Mouse (Mus musculus) midbrain, embryonic 16.5 days (tissue): ENCODE measurements around the gene Scd1. TPM values are rescaled to one million over a fixed set of nuclear protein-coding genes. Genes with fewer than 3 reads are reported as not detected.

ENCODE experiments used
- ATAC-seq: fragments of 200-750 bp; cut with Nextera tagmentation; 2 replicates; pipeline ENCODE4 v1.8.0; 2017; ENCODE audit warnings: moderate TSS enrichment
- H3K27ac ChIP-seq: fragments of 300-500 bp; sonication (generic); 2 replicates; pipeline ENCODE4 v1.5.1; 2014; ENCODE audit warnings: mild to moderate bottlenecking, low read length, mixed read lengths
- H3K27me3 ChIP-seq: fragments of 300-500 bp; sonication (generic); 2 replicates; pipeline ENCODE4 v1.6.1; 2014; ENCODE audit warnings: low read depth, low read length, mixed read lengths; ENCODE audit not compliant: control insufficient read depth, insufficient read depth
- H3K36me3 ChIP-seq: fragments of 300-500 bp; sonication (generic); 2 replicates; pipeline ENCODE4 v1.6.1; 2014; ENCODE audit warnings: mild to moderate bottlenecking, low read length, moderate library complexity, mixed read lengths; ENCODE audit not compliant: control insufficient read depth, insufficient read depth
- H3K4me1 ChIP-seq: fragments of 300-500 bp; sonication (generic); 2 replicates; pipeline ENCODE4 v1.6.1; 2014; ENCODE audit warnings: mild to moderate bottlenecking, low read length, mixed read lengths; ENCODE audit not compliant: control insufficient read depth, insufficient read depth
- H3K4me2 ChIP-seq: fragments of 300-500 bp; sonication (generic); 2 replicates; pipeline ENCODE4 v1.6.1; 2014; ENCODE audit warnings: mild to moderate bottlenecking, low read length, mixed read lengths
- H3K4me3 ChIP-seq: fragments of 300-500 bp; sonication (generic); 2 replicates; pipeline ENCODE4 v1.5.1; 2014; ENCODE audit warnings: low read depth, mild to moderate bottlenecking, low read length, moderate library complexity, mixed read lengths
- H3K9ac ChIP-seq: fragments of 300-500 bp; sonication (generic); 2 replicates; pipeline ENCODE4 v1.6.1; 2014; ENCODE audit warnings: low read depth, low read length, mixed read lengths
- H3K9me3 ChIP-seq: fragments of 300-500 bp; sonication (generic); replicated peaks from 2 replicates; pipeline ENCODE4 v1.6.1; 2014; ENCODE audit warnings: mild to moderate bottlenecking, low read length, mixed read lengths; ENCODE audit not compliant: control insufficient read depth, poor library complexity, severe bottlenecking
- WGBS: fragments of 180-500 bp; shearing (Covaris S2); extraction: QIAGEN DNeasy Blood & Tissue Kit; methylation state at CpG from one replicate; pipeline ENCODE4 v1.1.7; 2014; 5-methylcytosine and 5-hydroxymethylcytosine counted together
- polyA plus RNA-seq: library from polyadenylated mRNA; unstranded; fragments of >200 nt; fragmentation: Nextera tagmentation; extraction: Ambion mirVana; gene quantifications from 2 replicates; pipeline ENCODE4 v1.2.1, GENCODE M21; 2015

Scd1 gene
- 7.1 and 8.9 TPM in 2 replicates for polyA plus RNA-seq

GRCm38 (mm10) chr19:44407341-44408222 is at the start of gene Scd1:
Scd1 (minus strand) TSS chr19:44407879.
- Histone ChIP-seq H3K4me2 (peak within 1 kb of the TSS; percentile 96), H3K27me3 (no peaks in the 10 kb centered on the region; the same call in 1 of the 2 replicates), H3K4me3 (peak within 1 kb of the TSS; percentile 57), H3K9ac (peak within 1 kb of the TSS; percentile 72), H3K4me1 (peaks cover 22% of the 10 kb centered on the region), H3K27ac (peak within 1 kb of the TSS; percentile 86), H3K36me3 (peaks cover 2% of the 10 kb centered on the region; the same call in 1 of the 2 replicates), H3K9me3 (no peaks in the 10 kb centered on the region)
- under 1% methylated on average over 34 of the region's 35 CpGs for WGBS
- peak; percentile 97 for ATAC-seq

DNA sequence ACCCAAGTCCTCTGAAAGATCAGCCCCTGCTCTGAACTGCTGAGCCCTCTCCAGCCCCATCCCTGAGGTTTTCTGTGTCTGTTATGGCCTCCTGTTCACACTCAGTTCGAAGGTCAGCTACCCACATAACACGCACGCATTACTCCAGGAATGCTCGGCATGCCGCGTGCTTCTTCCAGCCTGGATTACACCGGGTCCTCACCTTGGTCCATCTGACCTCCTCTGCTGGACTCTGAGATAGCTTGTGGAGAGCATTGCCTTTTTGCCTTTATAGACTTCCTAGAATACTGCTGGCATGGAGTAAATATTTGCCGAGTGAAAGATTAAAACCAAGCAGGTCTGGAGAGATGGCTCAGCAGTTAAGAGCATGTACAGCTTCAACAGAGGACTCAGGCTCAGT is 47.7 kb upstream of the Scd1 start:
- Histone ChIP-seq H3K9ac (no peak overlapping the region), H3K27me3 (no peaks in the 10 kb centered on the region), H3K27ac (no peak overlapping the region), H3K9me3 (no peaks in the 10 kb centered on the region), H3K36me3 (no peaks in the 10 kb centered on the region), H3K4me3 (no peak overlapping the region), H3K4me2 (no peak overlapping the region), H3K4me1 (no peaks in the 10 kb centered on the region)
- WGBS = 86% methylated on average over 8 of the region's 8 CpGs
- no peak for ATAC-seq

- Histone ChIP-seq H3K4me1 (no peaks in the 10 kb centered on the region), H3K4me2 (no peak overlapping the region), H3K4me3 (no peak overlapping the region), H3K27ac (no peak overlapping the region), H3K27me3 (no peaks in the 10 kb centered on the region), H3K9me3 (no peaks in the 10 kb centered on the region), H3K36me3 (no peaks in the 10 kb centered on the region), H3K9ac (no peak overlapping the region)
- 90% methylated on average over 6 of the region's 6 CpGs for WGBS
- ATAC-seq = no peak
Measured at GRCm38 (mm10) chr19:44454862-44455261, 47.2 kb upstream of the Scd1 start.

- no peak for ATAC-seq
- WGBS = 83% methylated on average over 4 of the region's 4 CpGs
- Histone ChIP-seq H3K4me1 (no peaks in the 10 kb centered on the region), H3K27me3 (no peaks in the 10 kb centered on the region), H3K27ac (no peak overlapping the region), H3K36me3 (no peaks in the 10 kb centered on the region), H3K9me3 (no peaks in the 10 kb centered on the region), H3K9ac (no peak overlapping the region), H3K4me2 (no peak overlapping the region), H3K4me3 (no peak overlapping the region)
Measured at GRCm38 (mm10) chr19:44447927-44448326, 40.2 kb upstream of the Scd1 start.

DNA sequence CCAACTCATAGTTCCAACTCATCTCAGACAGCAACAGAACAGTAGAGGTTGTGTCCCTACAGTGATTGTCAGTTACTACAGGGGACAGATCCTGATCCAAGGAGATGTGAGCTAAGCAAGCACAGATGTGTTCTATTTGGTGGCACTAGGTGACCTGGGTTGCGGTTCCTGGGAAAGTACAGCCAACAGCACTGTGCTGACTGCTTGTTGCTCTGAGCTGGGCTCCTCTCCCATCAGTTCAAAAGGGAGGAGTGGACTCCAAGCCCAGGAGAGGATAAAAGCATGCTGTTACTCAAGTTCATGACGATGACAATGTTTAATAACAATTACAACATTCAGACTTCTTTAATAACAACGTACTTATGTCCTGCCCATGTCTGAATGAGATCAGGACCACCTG is 38.1 kb upstream of the Scd1 start:
- Histone ChIP-seq H3K36me3 (no peaks in the 10 kb centered on the region), H3K9me3 (no peaks in the 10 kb centered on the region), H3K4me1 (no peaks in the 10 kb centered on the region), H3K27me3 (no peaks in the 10 kb centered on the region), H3K9ac (no peak overlapping the region), H3K27ac (no peak overlapping the region), H3K4me2 (no peak overlapping the region), H3K4me3 (no peak overlapping the region)
- no peak for ATAC-seq
- WGBS = 88% methylated on average over 3 of the region's 3 CpGs

GRCm38 (mm10) chr19:44439302-44439701 is 31.6 kb upstream of the Scd1 start:
- no peak for ATAC-seq
- WGBS = 49% methylated on average over 4 of the region's 4 CpGs
- Histone ChIP-seq H3K4me1 (no peaks in the 10 kb centered on the region), H3K27me3 (no peaks in the 10 kb centered on the region), H3K27ac (no peak overlapping the region), H3K9ac (no peak overlapping the region), H3K4me3 (no peak overlapping the region), H3K36me3 (no peaks in the 10 kb centered on the region), H3K4me2 (no peak overlapping the region), H3K9me3 (no peaks in the 10 kb centered on the region)

GRCm38 (mm10) chr19:44437975-44438374 is 30.3 kb upstream of the Scd1 start:
- no peaks in the 10 kb centered on the region for H3K4me1 ChIP-seq
- no peaks in the 10 kb centered on the region for H3K36me3 ChIP-seq
- H3K4me3 ChIP-seq = no peak overlapping the region
- no peak overlapping the region for H3K4me2 ChIP-seq
- H3K9ac ChIP-seq = no peak overlapping the region
- WGBS = 88% methylated on average over 6 of the region's 6 CpGs
- H3K27me3 ChIP-seq = no peaks in the 10 kb centered on the region
- no peaks in the 10 kb centered on the region for H3K9me3 ChIP-seq
- no peak for ATAC-seq
- no peak overlapping the region for H3K27ac ChIP-seq

- WGBS = 86% methylated on average over 5 of the region's 5 CpGs
- H3K27ac ChIP-seq = no peak overlapping the region
- H3K4me1 ChIP-seq = no peaks in the 10 kb centered on the region
- no peak for ATAC-seq
- no peaks in the 10 kb centered on the region for H3K9me3 ChIP-seq
- no peak overlapping the region for H3K9ac ChIP-seq
- no peak overlapping the region for H3K4me3 ChIP-seq
- no peaks in the 10 kb centered on the region for H3K27me3 ChIP-seq
- no peak overlapping the region for H3K4me2 ChIP-seq
- H3K36me3 ChIP-seq = no peaks in the 10 kb centered on the region
Measured at GRCm38 (mm10) chr19:44432084-44432483, 24.4 kb upstream of the Scd1 start.

DNA sequence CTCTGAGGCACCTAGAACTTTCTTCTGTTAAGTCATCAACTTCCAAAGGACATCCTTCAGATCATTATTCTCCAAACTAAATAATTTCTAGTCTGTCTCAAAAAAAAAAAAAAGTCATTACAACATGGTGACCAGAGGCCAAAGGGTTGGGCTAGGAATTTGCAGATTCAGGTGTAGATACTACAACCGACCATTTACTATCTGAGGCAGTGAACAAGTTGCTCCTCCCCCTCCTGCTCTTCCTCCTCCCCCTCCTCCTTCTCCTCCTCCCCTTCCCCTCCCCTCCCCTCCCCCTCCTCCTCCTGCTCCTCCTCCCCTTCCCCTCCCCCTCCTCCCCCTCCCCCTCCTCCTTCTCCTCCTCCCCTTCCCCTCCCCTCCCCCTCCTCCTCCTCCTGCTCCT is 20.0 kb upstream of the Scd1 start:
- H3K27me3 ChIP-seq = no peaks in the 10 kb centered on the region
- H3K4me2 ChIP-seq = no peak overlapping the region
- WGBS = 81% methylated on average over 1 of the region's 1 CpGs
- H3K4me1 ChIP-seq = no peaks in the 10 kb centered on the region
- H3K36me3 ChIP-seq = no peaks in the 10 kb centered on the region
- no peak overlapping the region for H3K27ac ChIP-seq
- no peak overlapping the region for H3K9ac ChIP-seq
- no peak overlapping the region for H3K4me3 ChIP-seq
- H3K9me3 ChIP-seq = no peaks in the 10 kb centered on the region
- ATAC-seq = no peak
